Mouse (Mus musculus) liver, embryonic 12.5 days (tissue): Measurements from ENCODE around the gene G2e3. TPM values are rescaled to one million over a fixed set of nuclear protein-coding genes. Genes with fewer than 3 reads are reported as not detected.

Experiments used
- ATAC-seq: fragments of 200-750 bp; cut with Nextera tagmentation; 2 replicates; pipeline ENCODE4 v1.8.0; 2017; ENCODE audit warnings: moderate number of reproducible peaks, mild to moderate bottlenecking, moderate library complexity
- H3K27ac ChIP-seq: fragments of 300-500 bp; sonication (generic); 2 replicates; pipeline ENCODE4 v1.5.1; 2016; ENCODE audit warnings: mild to moderate bottlenecking
- H3K27me3 ChIP-seq: fragments of 300-500 bp; sonication (generic); replicated peaks from 2 replicates; pipeline ENCODE4 v1.6.1; 2016; ENCODE audit warnings: mild to moderate bottlenecking, moderate library complexity
- H3K36me3 ChIP-seq: fragments of 300-500 bp; sonication (generic); 2 replicates; pipeline ENCODE4 v1.6.1; 2016; ENCODE audit warnings: mild to moderate bottlenecking, moderate library complexity
- H3K4me1 ChIP-seq: fragments of 300-500 bp; sonication (generic); 2 replicates; pipeline ENCODE4 v1.6.1; 2016
- H3K4me2 ChIP-seq: fragments of 300-500 bp; sonication (generic); 2 replicates; pipeline ENCODE4 v1.6.1; 2016; ENCODE audit warnings: mild to moderate bottlenecking, moderate library complexity
- H3K4me3 ChIP-seq: fragments of 300-500 bp; sonication (generic); 2 replicates; pipeline ENCODE4 v1.5.1; 2016; ENCODE audit warnings: mild to moderate bottlenecking, moderate library complexity
- H3K9ac ChIP-seq: fragments of 300-500 bp; sonication (generic); 2 replicates; pipeline ENCODE4 v1.6.1; 2016; ENCODE audit warnings: mild to moderate bottlenecking, moderate library complexity
- H3K9me3 ChIP-seq: fragments of 300-500 bp; sonication (generic); replicated peaks from 2 replicates; pipeline ENCODE4 v1.6.1; 2016; ENCODE audit warnings: mild to moderate bottlenecking, moderate library complexity
- WGBS: fragments of 180-500 bp; shearing (Covaris S2); methylation state at CpG from one replicate; pipeline ENCODE4 v1.1.7; 2016; ENCODE audit not compliant: insufficient replicate concordance; 5-methylcytosine and 5-hydroxymethylcytosine counted together
- polyA plus RNA-seq: library from polyadenylated mRNA; unstranded; fragments of >200 nt; fragmentation: Nextera tagmentation; extraction: Ambion mirVana; gene quantifications from 2 replicates; pipeline ENCODE4 v1.2.1, GENCODE M21; 2016

The G2e3 gene
- 22.6 and 23.1 TPM in 2 replicates for polyA plus RNA-seq

- Histone ChIP-seq H3K27me3 (0 out of 2 replicates have a peak, but pooled peaks cover 3% of the 10 kb centered on the region), H3K4me2 (peak within 1 kb of the TSS; percentile 86), H3K9me3 (no peaks in the 10 kb centered on the region), H3K4me1 (peaks cover 26% of the 10 kb centered on the region), H3K9ac (peak within 1 kb of the TSS; percentile 88), H3K27ac (peak within 1 kb of the TSS; percentile 90), H3K36me3 (peaks cover 21% of the 10 kb centered on the region), H3K4me3 (peak within 1 kb of the TSS; percentile 73)
- peak; percentile 94 for ATAC-seq
- WGBS = under 1% methylated on average over 70 of the region's 70 CpGs
Measured at GRCm38 (mm10) chr12:51347988-51348697, at the start of gene G2e3. Gene G2e3 (plus strand): TSS chr12:51348061.

- H3K9me3 ChIP-seq = no peaks in the 10 kb centered on the region
- no peak for ATAC-seq
- H3K36me3 ChIP-seq = no peaks in the 10 kb centered on the region
- H3K27ac ChIP-seq = no peak overlapping the region
- H3K9ac ChIP-seq = no peak overlapping the region
- 85% methylated on average over 3 of the region's 3 CpGs for WGBS
- H3K27me3 ChIP-seq = no peaks in the 10 kb centered on the region
- H3K4me1 ChIP-seq = no peaks in the 10 kb centered on the region
- H3K4me3 ChIP-seq = no peak overlapping the region
- H3K4me2 ChIP-seq = no peak overlapping the region
Measured at GRCm38 (mm10) chr12:51323604-51324003, 24.3 kb upstream of the G2e3 start.

GRCm38 (mm10) chr12:51326819-51327218, 21.0 kb upstream of the G2e3 start:
- 65% methylated on average over 3 of the region's 3 CpGs for WGBS
- H3K9me3 ChIP-seq = no peaks in the 10 kb centered on the region
- H3K27ac ChIP-seq = no peak overlapping the region
- H3K4me3 ChIP-seq = no peak overlapping the region
- H3K36me3 ChIP-seq = no peaks in the 10 kb centered on the region
- no peak for ATAC-seq
- no peaks in the 10 kb centered on the region for H3K27me3 ChIP-seq
- H3K9ac ChIP-seq = no peak overlapping the region
- H3K4me2 ChIP-seq = no peak overlapping the region
- no peaks in the 10 kb centered on the region for H3K4me1 ChIP-seq

- 81% methylated on average over 1 of the region's 1 CpGs for WGBS
- no peak for ATAC-seq
- no peak overlapping the region for H3K4me2 ChIP-seq
- H3K9me3 ChIP-seq = no peaks in the 10 kb centered on the region
- no peaks in the 10 kb centered on the region for H3K27me3 ChIP-seq
- no peak overlapping the region for H3K27ac ChIP-seq
- no peak overlapping the region for H3K4me3 ChIP-seq
- H3K9ac ChIP-seq = no peak overlapping the region
- no peaks in the 10 kb centered on the region for H3K36me3 ChIP-seq
- no peaks in the 10 kb centered on the region for H3K4me1 ChIP-seq
Measured at GRCm38 (mm10) chr12:51337014-51337413, 10.8 kb upstream of the G2e3 start.

- Histone ChIP-seq H3K27ac (no peak overlapping the region), H3K27me3 (0 out of 2 replicates have a peak, but pooled peaks cover 3% of the 10 kb centered on the region), H3K36me3 (0 out of 2 replicates have a peak, but pooled peaks cover 5% of the 10 kb centered on the region), H3K4me2 (no peak overlapping the region), H3K9ac (no peak overlapping the region), H3K4me3 (no peak overlapping the region), H3K4me1 (peaks cover 26% of the 10 kb centered on the region), H3K9me3 (no peaks in the 10 kb centered on the region)
- no peak for ATAC-seq
- 54% methylated on average over 4 of the region's 4 CpGs for WGBS
Measured at GRCm38 (mm10) chr12:51346121-51346520, 1.7 kb upstream of the G2e3 start.

GRCm38 (mm10) chr12:51348698-51348998, 787 bp downstream of the G2e3 start:
- WGBS = 1% methylated on average over 10 of the region's 10 CpGs
- Histone ChIP-seq H3K9me3 (no peaks in the 10 kb centered on the region), H3K9ac (peak overlapping the region; percentile 88), H3K4me3 (peak overlapping the region; percentile 73), H3K4me1 (peaks cover 26% of the 10 kb centered on the region), H3K27me3 (0 out of 2 replicates have a peak, but pooled peaks cover 3% of the 10 kb centered on the region), H3K36me3 (peaks cover 26% of the 10 kb centered on the region), H3K4me2 (peak overlapping the region; percentile 86), H3K27ac (peak overlapping the region; percentile 90)
- peak; percentile 9; the same call in 1 of the 2 replicates for ATAC-seq

GRCm38 (mm10) chr12:51355296-51355695, 7.4 kb downstream of the G2e3 start:
- Histone ChIP-seq H3K4me3 (no peak overlapping the region), H3K27ac (no peak overlapping the region), H3K9me3 (no peaks in the 10 kb centered on the region), H3K9ac (no peak overlapping the region), H3K36me3 (peaks cover 87% of the 10 kb centered on the region), H3K4me1 (peaks cover 7% of the 10 kb centered on the region), H3K27me3 (no peaks in the 10 kb centered on the region), H3K4me2 (no peak overlapping the region)
- WGBS = 55% methylated on average over 8 of the region's 8 CpGs
- no peak for ATAC-seq

- H3K27ac ChIP-seq = no peak overlapping the region
- no peak overlapping the region for H3K4me3 ChIP-seq
- H3K4me2 ChIP-seq = no peak overlapping the region
- H3K27me3 ChIP-seq = no peaks in the 10 kb centered on the region
- no peak for ATAC-seq
- peaks cover 88% of the 10 kb centered on the region for H3K36me3 ChIP-seq
- no peak overlapping the region for H3K9ac ChIP-seq
- no peaks in the 10 kb centered on the region for H3K4me1 ChIP-seq
- H3K9me3 ChIP-seq = no peaks in the 10 kb centered on the region
Measured at GRCm38 (mm10) chr12:51361294-51361693, 13.4 kb downstream of the G2e3 start.

GRCm38 (mm10) chr12:51362898-51363297, 15.0 kb downstream of the G2e3 start:
- no peak overlapping the region for H3K9ac ChIP-seq
- no peak overlapping the region for H3K4me2 ChIP-seq
- peaks cover 88% of the 10 kb centered on the region for H3K36me3 ChIP-seq
- no peak overlapping the region for H3K27ac ChIP-seq
- whole genome bisulfite sequencing = 95% methylated on average over 1 of the region's 1 CpGs
- no peaks in the 10 kb centered on the region for H3K4me1 ChIP-seq
- no peaks in the 10 kb centered on the region for H3K9me3 ChIP-seq
- no peak overlapping the region for H3K4me3 ChIP-seq
- ATAC-seq = no peak
- H3K27me3 ChIP-seq = no peaks in the 10 kb centered on the region

GRCm38 (mm10) chr12:51368504-51368903, 20.6 kb downstream of the G2e3 start:
- ATAC-seq = no peak
- H3K36me3 ChIP-seq = peaks cover 79% of the 10 kb centered on the region
- WGBS = 89% methylated on average over 3 of the region's 3 CpGs

GRCm38 (mm10) chr12:51377003-51377887, 29.4 kb downstream of the G2e3 start, which contains the start of gene Scfd1:
Gene Scfd1 (plus strand): TSS chr12:51377510.
- ATAC-seq = peak; percentile 100
- H3K9me3 ChIP-seq = no peaks in the 10 kb centered on the region
- peak within 1 kb of the TSS; percentile 80 for H3K4me2 ChIP-seq
- H3K9ac ChIP-seq = peak within 1 kb of the TSS; percentile 87
- peaks cover 43% of the 10 kb centered on the region for H3K36me3 ChIP-seq
- no peaks in the 10 kb centered on the region for H3K27me3 ChIP-seq
- peak within 1 kb of the TSS; percentile 87 for H3K4me3 ChIP-seq
- H3K27ac ChIP-seq = peak within 1 kb of the TSS; percentile 87
- WGBS = under 1% methylated on average over 34 of the region's 34 CpGs
- H3K4me1 ChIP-seq = peaks cover 15% of the 10 kb centered on the region; the same call in 1 of the 2 replicates

More at GRCm38 (mm10) chr12:51368504-51368903, 20.6 kb downstream of the G2e3 start:
- Histone ChIP-seq H3K27ac (no peak overlapping the region), H3K4me3 (no peak overlapping the region), H3K9ac (no peak overlapping the region), H3K9me3 (no peaks in the 10 kb centered on the region), H3K4me2 (no peak overlapping the region), H3K27me3 (no peaks in the 10 kb centered on the region), H3K4me1 (no peaks in the 10 kb centered on the region)

GRCm38 (mm10) chr12:51377888-51378190, 30.0 kb downstream of the G2e3 start:
- no peaks in the 10 kb centered on the region for H3K27me3 ChIP-seq
- ATAC-seq = no peak
- peaks cover 43% of the 10 kb centered on the region for H3K36me3 ChIP-seq
- peak overlapping the region; percentile 87 for H3K9ac ChIP-seq
- no peaks in the 10 kb centered on the region for H3K9me3 ChIP-seq
- peak overlapping the region; percentile 87 for H3K27ac ChIP-seq
- WGBS = 13% methylated on average over 6 of the region's 6 CpGs
- peaks cover 15% of the 10 kb centered on the region; the same call in 1 of the 2 replicates for H3K4me1 ChIP-seq
- H3K4me3 ChIP-seq = peak overlapping the region; percentile 87
- peak overlapping the region; percentile 80 for H3K4me2 ChIP-seq
